Mouse (Mus musculus) megakaryocyte, embryonic 14.5 days (primary cell): ENCODE data around the gene Olfr609. TPM values are rescaled to one million over a fixed set of nuclear protein-coding genes. Genes with fewer than 3 reads are reported as not detected.
"Not testable (repeated sequence)": the region's sequence is repeated elsewhere in the genome, so short reads cannot be mapped to it uniquely, and the experiment has no call there.

ENCODE experiments used
- H3K27me3 ChIP-seq: replicated peaks from 2 replicates; pipeline ENCODE3; 2012; ENCODE audit warnings: inconsistent platforms
- H3K36me3 ChIP-seq: replicated peaks from 2 replicates; pipeline ENCODE3; 2012; ENCODE audit warnings: low read length, inconsistent platforms, mixed read lengths
- H3K4me1 ChIP-seq: 2 replicates; pipeline ENCODE4 v1.6.1; 2012; ENCODE audit warnings: inconsistent platforms
- H3K4me3 ChIP-seq: replicated peaks from 2 replicates; pipeline ENCODE3; 2012; ENCODE audit warnings: moderate library complexity, mild to moderate bottlenecking, inconsistent platforms
- H3K9me3 ChIP-seq: 2 replicates; pipeline ENCODE4 v1.6.1; 2012; ENCODE audit warnings: inconsistent platforms
- FLI1 ChIP-seq: IDR thresholded peaks from 2 replicates; pipeline ENCODE4 v1.6.1; 2012; ENCODE audit warnings: low read length, inconsistent platforms, mixed read lengths
- GATA1 ChIP-seq: IDR thresholded peaks from 3 replicates; pipeline ENCODE4 v1.6.1; 2012; ENCODE audit warnings: mixed read lengths, low read length, inconsistent platforms, borderline replicate concordance
- polyA plus RNA-seq: library from polyadenylated mRNA; stranded (reverse); fragments of >175 nt; gene quantifications from 2 replicates; pipeline ENCODE4 v1.2.3, GENCODE M21; 2012; ENCODE audit warnings: low replicate concordance; ENCODE audit not compliant: insufficient read depth

Olfr609 gene
- polyA plus RNA-seq, result not detected in 2 replicates

DNA sequence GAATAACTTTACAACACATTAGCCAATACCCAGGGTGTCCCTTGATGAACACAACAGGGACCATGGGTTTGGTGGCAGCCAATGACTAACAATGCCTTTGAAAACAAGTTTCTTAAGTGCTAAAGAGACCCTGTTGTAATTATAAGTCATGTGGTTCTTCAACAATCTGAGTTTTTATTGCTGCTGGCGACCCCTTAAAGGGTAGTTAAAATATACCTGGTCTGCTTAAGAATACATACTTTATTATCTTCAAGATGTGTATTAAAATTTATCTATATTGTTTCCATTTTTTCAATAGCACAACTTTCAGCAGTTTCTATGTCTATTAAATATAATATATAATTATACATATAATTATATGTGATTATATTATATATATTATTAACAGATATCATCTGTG is at the start of gene Olfr609:
Gene Olfr609, minus strand, starts transcription at position 101 of the 400 bp plus-strand sequence.
- no peaks in the 10 kb centered on the region for H3K27me3 ChIP-seq
- no peaks in the 10 kb centered on the region for H3K9me3 ChIP-seq
- H3K36me3 ChIP-seq, result no peaks in the 10 kb centered on the region
- no peak for TF ChIP-seq FLI1
- H3K4me1 ChIP-seq, result no peaks in the 10 kb centered on the region
- H3K4me3 ChIP-seq, result no peak within 1 kb of the TSS

DNA sequence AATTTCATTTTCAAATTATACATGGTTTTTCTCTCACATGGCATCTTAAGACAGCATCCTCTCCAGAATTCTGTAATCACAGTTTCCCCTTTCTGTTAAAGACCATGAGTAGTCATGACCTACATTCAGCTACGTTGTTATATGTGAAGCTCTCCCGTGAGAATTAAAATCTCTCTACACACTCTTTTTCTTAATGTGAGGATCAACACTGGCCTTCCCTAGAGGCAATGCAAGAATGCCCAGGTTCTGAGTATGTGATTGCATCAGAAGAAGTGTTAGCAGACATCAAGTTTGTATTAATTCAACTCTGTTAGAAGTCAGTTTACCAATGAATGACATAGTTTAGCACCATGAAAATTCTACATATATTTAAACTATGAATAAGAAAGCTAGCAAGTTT is 44.8 kb upstream of the Olfr609 start, which contains the start of gene Olfr612:
Gene Olfr612, minus strand, starts transcription at position 101 of the 400 bp plus-strand sequence.
- H3K36me3 ChIP-seq, H3K4me3 ChIP-seq, H3K4me1 ChIP-seq, H3K9me3 ChIP-seq, H3K27me3 ChIP-seq: not testable (repeated sequence)

DNA sequence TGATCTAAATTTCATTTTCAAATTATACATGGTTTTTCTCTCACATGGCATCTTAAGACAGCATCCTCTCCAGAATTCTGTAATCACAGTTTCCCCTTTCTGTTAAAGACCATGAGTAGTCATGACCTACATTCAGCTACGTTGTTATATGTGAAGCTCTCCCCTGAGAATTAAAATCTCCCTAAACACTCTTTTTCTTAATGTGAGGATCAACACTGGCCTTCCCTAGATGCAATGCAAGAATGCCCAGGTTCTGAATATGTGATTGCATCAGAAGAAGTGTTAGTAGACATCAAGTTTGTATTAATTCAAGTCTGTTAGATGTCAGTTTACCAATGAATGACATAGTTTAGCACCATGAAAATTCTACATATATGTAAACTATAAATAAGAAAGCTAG is 22.9 kb upstream of the Olfr609 start, which contains the start of gene Olfr611:
Gene Olfr611, minus strand, starts transcription at position 101 of the 400 bp plus-strand sequence.
- H3K4me1 ChIP-seq, H3K27me3 ChIP-seq, H3K4me3 ChIP-seq, H3K36me3 ChIP-seq, H3K9me3 ChIP-seq: not testable (repeated sequence)

DNA sequence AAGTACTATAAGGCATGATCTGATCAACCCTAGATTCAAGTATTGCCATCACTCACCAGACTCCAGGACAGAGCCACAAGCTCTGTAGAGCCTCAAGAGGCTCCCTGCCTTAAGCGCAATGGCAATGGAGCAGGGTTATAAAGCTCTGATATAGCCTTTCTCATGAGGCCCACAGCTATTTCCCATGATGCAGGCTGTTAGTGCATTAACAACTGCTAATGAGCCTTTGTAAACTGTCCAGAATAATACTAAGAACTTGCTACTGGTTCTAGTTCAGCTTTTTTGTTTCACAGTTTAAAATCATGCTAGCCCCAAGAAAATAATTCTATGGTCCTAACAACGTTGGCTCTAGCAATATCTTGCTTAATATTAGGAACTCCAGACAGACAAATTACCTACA is 14.2 kb upstream of the Olfr609 start, which contains the start of gene Olfr610:
Gene Olfr610, minus strand, starts transcription at position 101 of the 400 bp plus-strand sequence.
- H3K27me3 ChIP-seq, result no peaks in the 10 kb centered on the region
- no peak for TF ChIP-seq GATA1
- TF ChIP-seq FLI1, result no peak
- H3K36me3 ChIP-seq, result no peaks in the 10 kb centered on the region
- H3K4me1 ChIP-seq, result no peaks in the 10 kb centered on the region
- H3K9me3 ChIP-seq, result no peaks in the 10 kb centered on the region
- H3K4me3 ChIP-seq, result no peak within 1 kb of the TSS

DNA sequence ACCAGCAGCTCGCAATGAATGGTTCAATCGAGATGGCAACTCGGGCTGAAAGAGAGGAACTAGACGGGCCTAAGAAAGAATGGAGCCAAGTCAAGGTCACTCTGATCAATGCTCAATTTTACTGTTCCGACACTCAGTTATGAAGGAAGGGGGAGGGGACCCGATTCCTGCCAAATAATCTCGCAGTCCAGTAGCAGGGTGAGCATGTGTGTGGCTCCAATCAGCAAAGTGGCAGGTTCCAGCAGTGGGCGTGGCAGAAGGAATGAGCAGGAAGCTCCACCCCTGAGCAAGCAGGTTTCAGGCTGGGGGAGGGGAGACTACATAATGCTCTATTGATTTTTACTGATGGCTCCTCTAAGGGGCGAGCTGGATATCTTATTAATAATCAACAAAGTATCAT is 20.8 kb downstream of the Olfr609 start:
- H3K4me3 ChIP-seq, H3K9me3 ChIP-seq: not testable (repeated sequence)

DNA sequence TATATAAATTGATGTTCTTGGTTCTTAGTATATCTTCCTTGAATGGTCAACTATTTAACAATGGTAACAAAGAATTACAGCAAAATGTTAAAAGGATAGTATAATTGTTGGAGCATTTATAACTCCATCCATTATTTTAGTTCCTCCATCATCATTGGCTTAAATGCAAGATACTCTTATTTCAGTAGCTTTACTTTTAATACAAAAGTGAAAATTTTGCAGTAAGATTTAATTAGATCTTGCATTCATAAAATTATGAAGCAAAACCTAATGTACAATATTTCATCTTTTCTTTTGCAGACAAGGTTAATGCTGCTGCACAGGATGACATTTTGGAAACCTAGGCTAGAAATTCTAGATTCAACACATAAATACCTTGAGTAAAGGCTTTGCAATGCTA is 28.3 kb downstream of the Olfr609 start, which contains the start of gene Olfr608:
Gene Olfr608, plus strand, starts transcription at position 301 of the 400 bp plus-strand sequence.
- TF ChIP-seq FLI1, result no peak
- no peaks in the 10 kb centered on the region for H3K4me1 ChIP-seq
- no peaks in the 10 kb centered on the region for H3K36me3 ChIP-seq
- H3K4me3 ChIP-seq, result no peak within 1 kb of the TSS
- no peaks in the 10 kb centered on the region for H3K27me3 ChIP-seq
- no peaks in the 10 kb centered on the region for H3K9me3 ChIP-seq

More for the DNA sequence above, 20.8 kb downstream of the Olfr609 start:
- not testable (repeated sequence) for H3K4me1 ChIP-seq, H3K27me3 ChIP-seq, H3K36me3 ChIP-seq

DNA sequence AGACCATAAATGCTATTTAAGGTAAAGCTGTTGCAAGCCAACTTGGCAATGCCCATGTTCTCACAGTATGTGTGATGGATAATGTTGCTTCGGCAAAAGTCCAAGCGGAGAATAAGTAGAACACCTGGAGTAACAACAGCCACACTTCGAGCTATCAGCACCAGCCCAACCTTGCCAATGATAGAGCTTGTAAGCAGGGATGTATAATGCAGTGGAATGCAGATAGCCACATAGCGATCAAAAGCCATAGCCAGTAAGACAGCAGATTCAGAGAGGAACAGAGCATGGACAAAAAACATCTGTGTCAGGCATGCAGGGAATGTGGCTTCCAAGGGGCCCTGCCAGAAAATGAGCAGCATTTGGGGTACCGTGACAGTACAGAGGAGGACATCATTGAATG is 37.3 kb downstream of the Olfr609 start:
- no peak overlapping the region for H3K4me3 ChIP-seq
- H3K4me1 ChIP-seq, result no peaks in the 10 kb centered on the region
- TF ChIP-seq FLI1, result no peak
- no peak for TF ChIP-seq GATA1

DNA sequence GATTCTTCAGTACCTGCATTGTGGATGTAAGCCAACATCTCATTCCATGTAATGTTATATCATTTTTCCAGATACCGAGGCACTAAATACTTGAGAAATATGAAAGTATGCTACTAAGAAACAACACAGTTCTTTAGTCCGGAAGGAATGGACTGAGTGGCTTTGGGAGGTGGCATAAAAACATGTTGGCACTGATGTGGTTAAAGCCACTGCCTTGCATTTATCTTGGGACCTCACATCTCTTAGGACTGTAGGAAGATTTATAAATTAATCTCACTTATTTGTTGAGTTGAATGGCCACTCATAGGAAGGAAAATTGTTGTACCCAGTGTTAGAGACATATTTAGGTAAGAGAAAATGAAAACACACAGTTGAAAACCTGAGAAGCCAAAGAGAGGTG is 49.1 kb downstream of the Olfr609 start, which contains the start of gene Olfr606:
Gene Olfr606, plus strand, starts transcription at position 301 of the 400 bp plus-strand sequence.
- Histone ChIP-seq H3K4me1 (no peaks in the 10 kb centered on the region), H3K9me3 (no peaks in the 10 kb centered on the region), H3K4me3 (no peak within 1 kb of the TSS), H3K36me3 (no peaks in the 10 kb centered on the region), H3K27me3 (no peaks in the 10 kb centered on the region)
- no peak for TF ChIP-seq FLI1
- no peak for TF ChIP-seq GATA1

More for the DNA sequence above, 37.3 kb downstream of the Olfr609 start:
- Histone ChIP-seq H3K27me3 (no peaks in the 10 kb centered on the region), H3K36me3 (no peaks in the 10 kb centered on the region), H3K9me3 (no peaks in the 10 kb centered on the region)

DNA sequence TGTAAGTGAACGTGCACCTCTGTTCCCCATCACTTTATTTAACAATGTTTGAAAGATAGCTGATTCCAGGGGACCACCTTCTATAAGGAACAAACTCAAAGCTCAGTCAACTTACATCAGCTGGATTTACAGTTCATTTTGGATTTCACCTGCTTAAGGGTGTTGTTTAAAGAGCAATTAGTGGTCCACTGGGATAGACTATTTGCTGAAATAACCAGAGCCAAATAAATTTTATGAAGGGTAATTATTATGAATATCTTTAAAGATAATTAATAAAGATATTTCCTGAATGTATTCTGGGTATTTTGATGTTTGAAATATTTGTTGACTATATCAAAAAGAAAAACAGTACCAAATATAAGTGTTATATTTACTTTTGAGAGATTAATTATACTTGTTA is 52.5 kb downstream of the Olfr609 start, which contains the start of gene Olfr605:
Gene Olfr605, minus strand, starts transcription at position 101 of the 400 bp plus-strand sequence.
- no peak within 1 kb of the TSS for H3K4me3 ChIP-seq
- H3K9me3 ChIP-seq, result peaks cover 5% of the 10 kb centered on the region; the same call in 1 of the 2 replicates
- no peak for TF ChIP-seq GATA1
- TF ChIP-seq FLI1, result no peak
- no peaks in the 10 kb centered on the region for H3K27me3 ChIP-seq
- H3K36me3 ChIP-seq, result no peaks in the 10 kb centered on the region
- H3K4me1 ChIP-seq, result no peaks in the 10 kb centered on the region

Other genes with a start within 250 kb of the Olfr609 start
- not detected in 2 replicates for gene Usp17ld, start 245.6 kb downstream of the Olfr609 start, polyA plus RNA-seq
- not detected in 2 replicates for gene Olfr596, start 192.4 kb downstream of the Olfr609 start, polyA plus RNA-seq
- gene Olfr597, start 181.7 kb downstream of the Olfr609 start, polyA plus RNA-seq, result not detected in 2 replicates
- gene Olfr598, start 174.5 kb downstream of the Olfr609 start, polyA plus RNA-seq, result not detected in 2 replicates
- not detected in 2 replicates for gene Olfr599, start 162.1 kb downstream of the Olfr609 start, polyA plus RNA-seq
- 4.6 TPM in 1 of 2 replicates, not detected in the other for gene Olfr600, start 148.4 kb downstream of the Olfr609 start, polyA plus RNA-seq
- not detected in 2 replicates for gene Olfr601, start 135.4 kb downstream of the Olfr609 start, polyA plus RNA-seq
- not detected in 2 replicates for gene Olfr603, start 111.9 kb downstream of the Olfr609 start, polyA plus RNA-seq
- not detected in 2 replicates for gene Usp17lc, start 83.0 kb downstream of the Olfr609 start, polyA plus RNA-seq
- gene Olfr605, start 52.6 kb downstream of the Olfr609 start, polyA plus RNA-seq, result not detected in 2 replicates
- not detected in 2 replicates for gene Olfr606, start 49.0 kb downstream of the Olfr609 start, polyA plus RNA-seq
- not detected in 2 replicates for gene Olfr607, start 33.9 kb downstream of the Olfr609 start, polyA plus RNA-seq
- not detected in 2 replicates for gene Olfr608, start 28.2 kb downstream of the Olfr609 start, polyA plus RNA-seq
- gene Olfr610, start 14.1 kb upstream of the Olfr609 start, polyA plus RNA-seq, result not detected in 2 replicates
- not detected in 2 replicates for gene Olfr611, start 22.8 kb upstream of the Olfr609 start, polyA plus RNA-seq
- gene Olfr612, start 44.7 kb upstream of the Olfr609 start, polyA plus RNA-seq, result not detected in 2 replicates
- gene Olfr613, start 50.0 kb upstream of the Olfr609 start, polyA plus RNA-seq, result not detected in 2 replicates
- gene Olfr615, start 58.0 kb upstream of the Olfr609 start, polyA plus RNA-seq, result not detected in 2 replicates
- not detected in 2 replicates for gene Olfr616, start 71.1 kb upstream of the Olfr609 start, polyA plus RNA-seq
- not detected in 2 replicates for gene Olfr617, start 75.0 kb upstream of the Olfr609 start, polyA plus RNA-seq
- not detected in 2 replicates for gene Olfr618, start 92.0 kb upstream of the Olfr609 start, polyA plus RNA-seq
- not detected in 2 replicates for gene Olfr619, start 102.5 kb upstream of the Olfr609 start, polyA plus RNA-seq
- gene Olfr620, start 114.5 kb upstream of the Olfr609 start, polyA plus RNA-seq, result not detected in 2 replicates
- gene Olfr622, start 144.6 kb upstream of the Olfr609 start, polyA plus RNA-seq, result not detected in 2 replicates
- gene Olfr623, start 165.6 kb upstream of the Olfr609 start, polyA plus RNA-seq, result 0.41 TPM in 1 of 2 replicates, not detected in the other
- not detected in 2 replicates for gene Olfr624, start 173.1 kb upstream of the Olfr609 start, polyA plus RNA-seq
- not detected in 2 replicates for gene Olfr625-ps1, start 184.7 kb upstream of the Olfr609 start, polyA plus RNA-seq
- gene Olfr243, start 216.6 kb upstream of the Olfr609 start, polyA plus RNA-seq, result not detected in 2 replicates
- gene Olfr628, start 232.3 kb upstream of the Olfr609 start, polyA plus RNA-seq, result not detected in 2 replicates
- not detected in 2 replicates for gene Olfr629, start 246.9 kb upstream of the Olfr609 start, polyA plus RNA-seq